Mouse (Mus musculus) neural tube, embryonic 14.5 days (tissue): ENCODE measurements around the gene Pik3cb. TPM values are rescaled to one million over a fixed set of nuclear protein-coding genes. Genes with fewer than 3 reads are reported as not detected.

Source experiments
- ATAC-seq: fragments of 200-750 bp; cut with Nextera tagmentation; 2 replicates; pipeline ENCODE4 v1.8.0; 2017; ENCODE audit warnings: low read depth, mild to moderate bottlenecking, moderate TSS enrichment, moderate library complexity
- H3K27ac ChIP-seq: fragments of 300-500 bp; sonication (generic); 2 replicates; pipeline ENCODE4 v1.5.1; 2014; ENCODE audit warnings: low read depth, mild to moderate bottlenecking, control low read depth, low read length, moderate library complexity, mixed read lengths
- H3K27me3 ChIP-seq: fragments of 300-500 bp; sonication (generic); 2 replicates; pipeline ENCODE4 v1.6.1; 2014; ENCODE audit warnings: low read length; ENCODE audit not compliant: control insufficient read depth, insufficient read depth
- H3K36me3 ChIP-seq: fragments of 300-500 bp; sonication (generic); 2 replicates; pipeline ENCODE4 v1.6.1; 2014; ENCODE audit warnings: low read length, mixed read lengths; ENCODE audit not compliant: control insufficient read depth, insufficient read depth
- H3K4me1 ChIP-seq: fragments of 300-500 bp; sonication (generic); 2 replicates; pipeline ENCODE4 v1.6.1; 2014; ENCODE audit warnings: low read length; ENCODE audit not compliant: control insufficient read depth, insufficient read depth
- H3K4me2 ChIP-seq: fragments of 300-500 bp; sonication (generic); 2 replicates; pipeline ENCODE4 v1.6.1; 2014; ENCODE audit warnings: mild to moderate bottlenecking, low read depth, low read length, control low read depth
- H3K4me3 ChIP-seq: fragments of 300-500 bp; sonication (generic); 2 replicates; pipeline ENCODE4 v1.5.1; 2014; ENCODE audit warnings: low read depth, low read length, control low read depth, mixed read lengths
- H3K9ac ChIP-seq: fragments of 300-500 bp; sonication (generic); replicated peaks from 2 replicates; pipeline ENCODE4 v1.6.1; 2014; ENCODE audit warnings: low read depth, mild to moderate bottlenecking, control low read depth, low read length, mixed read lengths
- H3K9me3 ChIP-seq: fragments of 300-500 bp; sonication (generic); 2 replicates; pipeline ENCODE4 v1.6.1; 2016; ENCODE audit warnings: low read length; ENCODE audit not compliant: control insufficient read depth
- WGBS: fragments of 180-500 bp; shearing (Covaris S2); extraction: QIAGEN DNeasy Blood & Tissue Kit; methylation state at CpG from one replicate; pipeline ENCODE4 v1.1.7; 2014; 5-methylcytosine and 5-hydroxymethylcytosine counted together
- polyA plus RNA-seq: library from polyadenylated mRNA; unstranded; fragments of >200 nt; fragmentation: Nextera tagmentation; extraction: Ambion mirVana; gene quantifications from 2 replicates; pipeline ENCODE4 v1.2.1, GENCODE M21; 2014

The Pik3cb gene
- polyA plus RNA-seq, 1 experiment from 2014 or later, result 6.7 TPM

- H3K27me3 ChIP-seq, result no peaks in the 10 kb centered on the region
- H3K36me3 ChIP-seq, result peaks cover 11% of the 10 kb centered on the region
- H3K27ac ChIP-seq, result no peak overlapping the region
- H3K9ac ChIP-seq, result no peak overlapping the region
- 65% methylated on average over 1 of the region's 1 CpGs for WGBS
- H3K4me3 ChIP-seq, result no peak overlapping the region
- no peaks in the 10 kb centered on the region for H3K4me1 ChIP-seq
- no peak overlapping the region for H3K4me2 ChIP-seq
- H3K9me3 ChIP-seq, result no peaks in the 10 kb centered on the region
- ATAC-seq, result no peak
Measured at GRCm38 (mm10) chr9:99048724-99049250, 91.6 kb downstream of the Pik3cb start.

GRCm38 (mm10) chr9:99044761-99045160, 95.7 kb downstream of the Pik3cb start:
- peaks cover 17% of the 10 kb centered on the region; the same call in 1 of the 2 replicates for H3K36me3 ChIP-seq

DNA sequence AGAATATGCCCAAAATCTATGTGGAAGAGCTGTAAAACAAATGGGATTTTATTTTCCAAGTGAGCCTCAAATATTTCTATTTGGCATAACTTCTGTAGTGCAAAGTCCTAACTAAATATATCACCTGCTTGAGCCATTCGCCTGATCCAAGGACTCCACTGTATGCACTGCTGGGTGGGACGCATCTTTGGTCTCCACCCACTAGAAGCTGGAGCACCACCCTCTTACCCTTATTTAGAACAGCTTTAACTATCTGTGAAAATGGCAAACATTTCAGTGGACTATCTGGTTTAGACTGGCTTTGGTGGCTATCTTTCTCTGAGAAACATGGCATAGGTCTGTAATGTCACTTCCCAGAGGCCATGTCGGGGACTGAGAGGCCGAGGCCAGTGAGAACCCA, 97.8 kb downstream of the Pik3cb start:
- H3K4me2 ChIP-seq, result no peak overlapping the region
- no peak overlapping the region for H3K4me3 ChIP-seq
- peaks cover 21% of the 10 kb centered on the region; the same call in 1 of the 2 replicates for H3K36me3 ChIP-seq
- no peak overlapping the region for H3K27ac ChIP-seq
- H3K4me1 ChIP-seq, result no peaks in the 10 kb centered on the region
- no peaks in the 10 kb centered on the region for H3K9me3 ChIP-seq
- no peak for ATAC-seq
- no peaks in the 10 kb centered on the region for H3K27me3 ChIP-seq
- 95% methylated on average over 4 of the region's 4 CpGs for WGBS
- no peak overlapping the region for H3K9ac ChIP-seq

More at GRCm38 (mm10) chr9:99044761-99045160, 95.7 kb downstream of the Pik3cb start:
- no peak overlapping the region for H3K4me3 ChIP-seq
- no peaks in the 10 kb centered on the region for H3K9me3 ChIP-seq
- no peaks in the 10 kb centered on the region for H3K27me3 ChIP-seq
- no peaks in the 10 kb centered on the region for H3K4me1 ChIP-seq
- WGBS, result 87% methylated on average over 8 of the region's 8 CpGs
- no peak overlapping the region for H3K9ac ChIP-seq
- H3K27ac ChIP-seq, result no peak overlapping the region
- no peak overlapping the region for H3K4me2 ChIP-seq
- no peak for ATAC-seq

GRCm38 (mm10) chr9:99041994-99042393, 98.4 kb downstream of the Pik3cb start:
- no peak overlapping the region for H3K9ac ChIP-seq
- no peaks in the 10 kb centered on the region for H3K4me1 ChIP-seq
- H3K27ac ChIP-seq, result no peak overlapping the region
- ATAC-seq, result no peak
- H3K4me2 ChIP-seq, result no peak overlapping the region
- 83% methylated on average over 9 of the region's 9 CpGs for WGBS
- H3K4me3 ChIP-seq, result no peak overlapping the region
- H3K36me3 ChIP-seq, result peaks cover 21% of the 10 kb centered on the region; the same call in 1 of the 2 replicates
- H3K27me3 ChIP-seq, result no peaks in the 10 kb centered on the region
- no peaks in the 10 kb centered on the region for H3K9me3 ChIP-seq

DNA sequence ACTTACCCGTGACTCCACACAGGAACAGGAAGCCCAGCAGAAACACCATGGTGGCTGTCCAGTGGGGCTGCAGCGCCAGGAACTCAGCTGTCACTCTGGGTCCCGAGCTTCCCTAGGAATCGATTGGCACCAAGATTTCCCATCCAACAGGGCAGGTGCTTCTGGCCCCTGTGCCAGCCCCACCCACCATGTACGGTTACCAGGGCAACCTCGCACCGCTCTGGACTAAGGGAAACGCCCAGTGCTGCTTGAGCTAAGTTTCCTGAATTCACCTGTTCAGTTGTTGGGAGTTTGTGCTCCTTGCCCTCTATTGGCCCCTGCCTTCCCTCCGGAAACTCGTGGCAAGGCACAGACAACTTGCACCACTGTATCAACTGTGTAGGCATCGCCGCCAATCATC, 104.8 kb downstream of the Pik3cb start, which contains the start of gene Gm1123:
Gene Gm1123, minus strand, starts transcription at position 141 of the 400 bp plus-strand sequence.
- no peak for ATAC-seq
- Histone ChIP-seq H3K27ac (no peak within 1 kb of the TSS), H3K4me2 (no peak within 1 kb of the TSS), H3K36me3 (peaks cover 9% of the 10 kb centered on the region; the same call in 1 of the 2 replicates), H3K9me3 (no peaks in the 10 kb centered on the region), H3K9ac (no peak within 1 kb of the TSS), H3K27me3 (no peaks in the 10 kb centered on the region), H3K4me1 (no peaks in the 10 kb centered on the region), H3K4me3 (no peak within 1 kb of the TSS)
- WGBS, result 85% methylated on average over 12 of the region's 12 CpGs

GRCm38 (mm10) chr9:99034111-99034510, 106.3 kb downstream of the Pik3cb start:
- H3K4me2 ChIP-seq, result no peak overlapping the region
- no peaks in the 10 kb centered on the region for H3K4me1 ChIP-seq
- H3K9me3 ChIP-seq, result no peaks in the 10 kb centered on the region
- no peak overlapping the region for H3K27ac ChIP-seq
- H3K36me3 ChIP-seq, result no peaks in the 10 kb centered on the region
- no peaks in the 10 kb centered on the region for H3K27me3 ChIP-seq
- no peak overlapping the region for H3K9ac ChIP-seq
- ATAC-seq, result no peak
- WGBS, result 85% methylated on average over 8 of the region's 8 CpGs
- no peak overlapping the region for H3K4me3 ChIP-seq

DNA sequence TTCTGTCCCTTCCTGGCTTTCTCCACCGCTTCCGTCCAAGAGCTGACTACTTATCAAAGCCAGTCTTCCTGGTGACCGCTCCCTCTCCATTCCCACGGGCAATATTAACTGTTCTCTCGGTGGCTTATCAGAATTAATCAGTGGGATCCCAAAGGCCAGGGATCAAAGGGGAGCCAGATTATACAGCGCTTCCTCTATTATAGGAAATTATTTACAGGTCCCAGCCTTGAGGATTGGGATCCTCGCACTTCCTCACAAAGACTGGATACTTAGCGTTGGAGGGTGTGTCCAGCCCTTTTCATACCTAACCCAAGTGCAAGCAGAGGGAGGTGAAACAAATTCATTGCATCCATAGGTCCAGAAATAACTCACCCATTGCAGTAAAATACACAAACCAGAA, 108.4 kb downstream of the Pik3cb start:
- Histone ChIP-seq H3K9me3 (no peaks in the 10 kb centered on the region), H3K9ac (no peak overlapping the region), H3K36me3 (no peaks in the 10 kb centered on the region), H3K4me3 (no peak overlapping the region), H3K27ac (no peak overlapping the region), H3K4me1 (no peaks in the 10 kb centered on the region), H3K4me2 (no peak overlapping the region), H3K27me3 (no peaks in the 10 kb centered on the region)
- WGBS, result 76% methylated on average over 8 of the region's 8 CpGs
- no peak for ATAC-seq

- H3K4me2 ChIP-seq, result no peak overlapping the region
- H3K4me3 ChIP-seq, result no peak overlapping the region
- no peaks in the 10 kb centered on the region for H3K36me3 ChIP-seq
- no peaks in the 10 kb centered on the region for H3K4me1 ChIP-seq
- H3K9me3 ChIP-seq, result no peaks in the 10 kb centered on the region
- H3K27ac ChIP-seq, result no peak overlapping the region
- ATAC-seq, result no peak
- no peaks in the 10 kb centered on the region for H3K27me3 ChIP-seq
- no peak overlapping the region for H3K9ac ChIP-seq
- 84% methylated on average over 4 of the region's 4 CpGs for WGBS
Measured at GRCm38 (mm10) chr9:99021751-99022150, 118.7 kb downstream of the Pik3cb start.

DNA sequence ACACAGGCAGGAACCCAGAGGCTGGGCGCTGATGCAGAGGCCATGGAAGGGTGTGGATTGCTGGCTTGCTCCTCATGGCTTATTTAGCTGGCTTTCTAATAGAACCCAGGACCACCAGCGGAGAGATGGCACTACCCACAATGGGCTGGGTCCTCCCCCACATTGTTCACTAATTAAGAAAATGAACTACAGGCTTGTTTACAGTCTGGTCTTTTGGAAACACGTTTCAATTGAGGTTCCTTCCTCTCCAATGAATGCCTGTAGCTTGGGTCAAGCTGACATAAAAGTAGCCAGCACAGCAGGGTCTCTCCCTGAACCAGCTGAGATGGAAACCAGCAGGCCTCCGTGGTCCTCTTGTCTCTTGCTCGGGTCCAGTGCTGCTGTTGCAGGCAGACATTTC, 119.3 kb downstream of the Pik3cb start:
- Histone ChIP-seq H3K4me2 (no peak overlapping the region), H3K27me3 (no peaks in the 10 kb centered on the region), H3K36me3 (no peaks in the 10 kb centered on the region), H3K9me3 (no peaks in the 10 kb centered on the region), H3K27ac (no peak overlapping the region), H3K4me3 (no peak overlapping the region), H3K4me1 (no peaks in the 10 kb centered on the region), H3K9ac (no peak overlapping the region)
- WGBS, result 6% methylated on average over 5 of the region's 5 CpGs
- ATAC-seq, result no peak
